Mouse (Mus musculus): ENCODE results near the gene Speg.

Speg gene

GRCm38 (mm10) chr1:75374950-75375936 lies at the start of gene Speg:
TSS of gene Speg (plus strand) at chr1:75375297.
- no peak for DNase-seq (ENCODE audit: low read depth, low spot score)

- DNase-seq (ENCODE audit: low read depth, low spot score), result peak; percentile 35
Observed at GRCm38 (mm10) chr1:75327461-75327860, 47.6 kb upstream of the Speg start.

- DNase-seq (ENCODE audit: low read depth, low spot score), result no peak
Observed at GRCm38 (mm10) chr1:75331271-75331670, 43.8 kb upstream of the Speg start.

GRCm38 (mm10) chr1:75336461-75336860 lies 38.6 kb upstream of the Speg start:
- no peak for DNase-seq (ENCODE audit: low read depth, low spot score)

- DNase-seq (ENCODE audit: low read depth, low spot score), result no peak
Observed at GRCm38 (mm10) chr1:75337097-75337496, 38.0 kb upstream of the Speg start.

GRCm38 (mm10) chr1:75338091-75338694 lies 36.9 kb upstream of the Speg start:
- no peak for DNase-seq (ENCODE audit: low read depth, low spot score)

GRCm38 (mm10) chr1:75339337-75339736 lies 35.8 kb upstream of the Speg start:
- DNase-seq (ENCODE audit: low read depth, low spot score), result no peak

- no peak for DNase-seq (ENCODE audit: low read depth, low spot score)
Observed at GRCm38 (mm10) chr1:75340519-75340918, 34.6 kb upstream of the Speg start.

- peak; percentile 86 for DNase-seq (ENCODE audit: low read depth, low spot score)
Observed at GRCm38 (mm10) chr1:75342874-75343416, 32.2 kb upstream of the Speg start.

- peak; percentile 78 for DNase-seq (ENCODE audit: low read depth, low spot score)
Observed at GRCm38 (mm10) chr1:75344291-75345035, 30.6 kb upstream of the Speg start.

GRCm38 (mm10) chr1:75345036-75345935 lies 29.8 kb upstream of the Speg start:
- peak; percentile 74 for DNase-seq (ENCODE audit: low read depth, low spot score)

GRCm38 (mm10) chr1:75347279-75347678 lies 27.8 kb upstream of the Speg start:
- DNase-seq (ENCODE audit: low read depth, low spot score), result no peak

GRCm38 (mm10) chr1:75349275-75349674 lies 25.8 kb upstream of the Speg start:
- DNase-seq (ENCODE audit: low read depth, low spot score), result no peak

GRCm38 (mm10) chr1:75357261-75357660 lies 17.8 kb upstream of the Speg start:
- no peak for DNase-seq (ENCODE audit: low read depth, low spot score)

GRCm38 (mm10) chr1:75358009-75358408 lies 17.1 kb upstream of the Speg start:
- no peak for DNase-seq (ENCODE audit: low read depth, low spot score)

GRCm38 (mm10) chr1:75359346-75359745 lies 15.8 kb upstream of the Speg start:
- DNase-seq (ENCODE audit: low read depth, low spot score), result no peak

- DNase-seq (ENCODE audit: low read depth, low spot score), result no peak
Observed at GRCm38 (mm10) chr1:75360112-75361031, 14.7 kb upstream of the Speg start, which contains the start of gene Des. TSS of gene Des (plus strand) at chr1:75360329.

GRCm38 (mm10) chr1:75361123-75361522 lies 14.0 kb upstream of the Speg start:
- no peak for DNase-seq (ENCODE audit: low read depth, low spot score)

- DNase-seq (ENCODE audit: low read depth, low spot score), result peak; percentile 86
Observed at GRCm38 (mm10) chr1:75361750-75362149, 13.3 kb upstream of the Speg start.

- DNase-seq (ENCODE audit: low read depth, low spot score), result no peak
Observed at GRCm38 (mm10) chr1:75363868-75364267, 11.2 kb upstream of the Speg start.
